Mouse (Mus musculus) midbrain, embryonic 12.5 days (tissue): ENCODE results near the gene Mxd3. TPM values are rescaled to one million over a fixed set of nuclear protein-coding genes. Genes with fewer than 3 reads are reported as not detected.

ENCODE experiments used
- ATAC-seq: fragments of 200-750 bp; cut with Nextera tagmentation; 2 replicates; pipeline ENCODE4 v1.8.0; 2017; ENCODE audit warnings: low read depth, moderate TSS enrichment, moderate library complexity; ENCODE audit not compliant: low FRiP score
- H3K27ac ChIP-seq: fragments of 300-500 bp; sonication (generic); replicated peaks from 2 replicates; pipeline ENCODE4 v1.5.1; 2016; ENCODE audit warnings: mild to moderate bottlenecking
- H3K27me3 ChIP-seq: fragments of 300-500 bp; sonication (generic); 2 replicates; pipeline ENCODE4 v1.6.1; 2016; ENCODE audit warnings: mild to moderate bottlenecking
- H3K36me3 ChIP-seq: fragments of 300-500 bp; sonication (generic); 2 replicates; pipeline ENCODE4 v1.6.1; 2016
- H3K4me1 ChIP-seq: fragments of 300-500 bp; sonication (generic); 2 replicates; pipeline ENCODE4 v1.6.1; 2016
- H3K4me2 ChIP-seq: fragments of 300-500 bp; sonication (generic); replicated peaks from 2 replicates; pipeline ENCODE4 v1.6.1; 2016; ENCODE audit warnings: mild to moderate bottlenecking, moderate library complexity
- H3K4me3 ChIP-seq: fragments of 300-500 bp; sonication (generic); 2 replicates; pipeline ENCODE4 v1.5.1; 2016; ENCODE audit warnings: mild to moderate bottlenecking
- H3K9ac ChIP-seq: fragments of 300-500 bp; sonication (generic); replicated peaks from 2 replicates; pipeline ENCODE4 v1.6.1; 2016; ENCODE audit warnings: mild to moderate bottlenecking, moderate library complexity
- H3K9me3 ChIP-seq: fragments of 300-500 bp; sonication (generic); 2 replicates; pipeline ENCODE4 v1.6.1; 2016; ENCODE audit warnings: mild to moderate bottlenecking
- WGBS: fragments of 180-500 bp; shearing (Covaris S2); methylation state at CpG from one replicate; pipeline ENCODE4 v1.1.7; 2016; 5-methylcytosine and 5-hydroxymethylcytosine counted together
- polyA plus RNA-seq: library from polyadenylated mRNA; unstranded; fragments of >200 nt; fragmentation: Nextera tagmentation; extraction: Ambion mirVana; gene quantifications from 2 replicates; pipeline ENCODE4 v1.2.1, GENCODE M21; 2016

Gene Mxd3
- polyA plus RNA-seq, 1 experiment from 2014 or later, result 32.1 TPM

GRCm38 (mm10) chr13:55313051-55313450, 16.6 kb downstream of the Mxd3 start:
- 90% methylated on average over 9 of the region's 9 CpGs for WGBS
- no peak for ATAC-seq
- Histone ChIP-seq H3K9ac (no peak overlapping the region), H3K4me2 (no peak overlapping the region), H3K4me1 (no peaks in the 10 kb centered on the region), H3K9me3 (no peaks in the 10 kb centered on the region), H3K4me3 (no peak overlapping the region), H3K27ac (no peak overlapping the region), H3K27me3 (no peaks in the 10 kb centered on the region), H3K36me3 (peaks cover 89% of the 10 kb centered on the region)

DNA sequence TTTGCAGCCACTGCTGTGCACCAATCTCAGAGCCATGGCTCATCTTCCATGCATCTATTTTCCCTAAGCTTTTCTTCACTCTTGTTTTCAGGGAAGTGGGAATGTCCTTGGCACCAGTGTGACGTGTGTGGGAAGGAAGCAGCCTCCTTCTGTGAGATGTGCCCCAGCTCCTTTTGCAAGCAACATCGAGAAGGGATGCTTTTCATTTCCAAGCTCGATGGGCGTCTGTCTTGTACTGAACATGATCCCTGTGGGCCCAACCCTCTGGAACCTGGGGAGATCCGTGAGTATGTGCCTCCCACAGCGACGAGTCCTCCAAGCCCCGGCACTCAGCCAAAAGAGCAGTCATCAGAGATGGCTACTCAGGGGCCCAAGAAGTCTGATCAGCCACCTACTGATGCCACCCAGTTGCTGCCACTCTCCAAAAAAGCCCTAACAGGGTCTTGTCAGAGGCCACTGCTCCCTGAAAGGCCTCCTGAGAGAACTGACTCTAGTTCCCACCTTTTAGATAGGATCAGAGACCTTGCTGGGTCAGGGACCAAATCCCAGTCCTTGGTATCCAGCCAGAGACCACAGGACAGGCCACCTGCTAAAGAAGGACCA, 17.5 kb downstream of the Mxd3 start:
- Histone ChIP-seq H3K27me3 (no peaks in the 10 kb centered on the region), H3K4me3 (no peak overlapping the region), H3K36me3 (peaks cover 89% of the 10 kb centered on the region), H3K4me2 (no peak overlapping the region), H3K27ac (no peak overlapping the region), H3K9ac (no peak overlapping the region), H3K4me1 (no peaks in the 10 kb centered on the region), H3K9me3 (no peaks in the 10 kb centered on the region)
- 95% methylated on average over 8 of the region's 8 CpGs for WGBS
- no peak for ATAC-seq

DNA sequence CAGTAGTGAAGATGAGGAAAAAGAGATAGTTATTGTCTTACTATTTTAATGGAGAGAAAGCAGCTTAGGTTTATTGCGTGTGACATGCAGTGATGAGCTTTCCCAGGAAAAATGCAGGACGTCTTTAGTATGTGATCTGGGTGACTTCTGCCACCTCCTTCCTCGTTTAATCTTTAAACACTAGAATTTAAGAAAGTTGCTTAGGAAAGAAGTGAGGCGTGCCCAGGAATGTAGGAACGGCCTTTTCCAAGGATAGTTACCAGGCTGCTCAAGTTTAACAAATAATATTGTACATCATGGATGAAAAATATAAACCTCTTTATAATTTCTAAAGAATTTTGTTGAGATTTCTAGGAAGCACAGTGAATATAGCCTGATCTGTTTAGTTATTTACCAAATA, 28.7 kb downstream of the Mxd3 start:
- Histone ChIP-seq H3K4me3 (no peak overlapping the region), H3K36me3 (peaks cover 86% of the 10 kb centered on the region), H3K27ac (no peak overlapping the region), H3K4me1 (no peaks in the 10 kb centered on the region), H3K9me3 (no peaks in the 10 kb centered on the region), H3K4me2 (no peak overlapping the region), H3K27me3 (no peaks in the 10 kb centered on the region), H3K9ac (no peak overlapping the region)
- no peak for ATAC-seq
- WGBS, result 87% methylated on average over 5 of the region's 5 CpGs

DNA sequence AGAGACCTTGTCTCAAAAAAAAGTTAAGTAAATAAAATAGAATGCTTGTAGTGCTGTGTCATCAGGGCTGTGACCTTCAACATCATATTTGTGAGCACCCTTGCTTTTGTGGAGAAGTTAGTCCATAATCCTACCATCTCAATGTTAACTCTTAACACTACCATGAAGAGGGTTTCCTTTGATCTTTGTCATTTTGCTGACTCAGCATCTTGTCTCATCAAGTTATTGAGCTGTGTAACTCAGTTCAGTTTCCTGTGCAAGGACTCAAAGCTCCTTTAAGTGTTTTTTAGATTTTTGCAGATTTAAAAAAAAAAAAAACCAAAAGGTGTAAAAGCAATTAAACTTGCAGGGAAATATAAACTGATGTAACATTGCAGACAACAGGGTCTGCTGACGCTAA, 32.9 kb downstream of the Mxd3 start:
- no peak for ATAC-seq
- no peak overlapping the region for H3K4me2 ChIP-seq
- H3K9ac ChIP-seq, result no peak overlapping the region
- H3K4me3 ChIP-seq, result no peak overlapping the region
- H3K36me3 ChIP-seq, result peaks cover 88% of the 10 kb centered on the region
- 87% methylated on average over 1 of the region's 1 CpGs for WGBS
- no peaks in the 10 kb centered on the region for H3K27me3 ChIP-seq
- no peaks in the 10 kb centered on the region for H3K9me3 ChIP-seq
- H3K4me1 ChIP-seq, result no peaks in the 10 kb centered on the region
- no peak overlapping the region for H3K27ac ChIP-seq

GRCm38 (mm10) chr13:55288854-55289253, 40.8 kb downstream of the Mxd3 start:
- Histone ChIP-seq H3K4me1 (no peaks in the 10 kb centered on the region), H3K36me3 (peaks cover 66% of the 10 kb centered on the region), H3K9me3 (no peaks in the 10 kb centered on the region), H3K4me3 (no peak overlapping the region), H3K27ac (no peak overlapping the region), H3K9ac (no peak overlapping the region), H3K4me2 (no peak overlapping the region), H3K27me3 (no peaks in the 10 kb centered on the region)
- no peak for ATAC-seq
- WGBS, result 81% methylated on average over 3 of the region's 3 CpGs

DNA sequence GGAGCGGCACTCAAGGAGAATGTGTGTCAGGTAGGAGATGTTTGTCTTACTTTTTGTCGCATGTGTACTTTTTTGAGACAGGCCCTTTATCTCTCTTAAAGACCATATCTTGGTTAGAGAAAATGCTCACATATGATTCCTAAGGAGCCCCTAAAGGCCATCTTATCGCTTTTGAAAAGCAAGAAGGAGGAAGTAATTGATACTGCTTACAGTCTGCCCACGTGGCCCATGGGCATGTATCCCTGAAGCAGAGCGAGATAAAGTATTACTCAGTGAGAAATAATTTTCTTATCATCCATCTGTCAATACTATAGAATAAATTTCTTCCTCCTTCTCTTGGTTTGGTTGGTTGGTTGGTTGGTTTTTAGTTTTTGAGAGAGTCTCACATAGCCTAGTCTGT, 52.0 kb downstream of the Mxd3 start:
- Histone ChIP-seq H3K9ac (no peak overlapping the region), H3K4me1 (no peaks in the 10 kb centered on the region), H3K9me3 (no peaks in the 10 kb centered on the region), H3K4me2 (no peak overlapping the region), H3K27me3 (no peaks in the 10 kb centered on the region), H3K4me3 (no peak overlapping the region), H3K27ac (no peak overlapping the region), H3K36me3 (peaks cover 54% of the 10 kb centered on the region)
- no peak for ATAC-seq
- WGBS, result 93% methylated on average over 5 of the region's 5 CpGs

GRCm38 (mm10) chr13:55277203-55277602, 52.4 kb downstream of the Mxd3 start:
- Histone ChIP-seq H3K27ac (no peak overlapping the region), H3K4me2 (no peak overlapping the region), H3K4me1 (no peaks in the 10 kb centered on the region), H3K9ac (no peak overlapping the region), H3K4me3 (no peak overlapping the region), H3K9me3 (no peaks in the 10 kb centered on the region), H3K36me3 (peaks cover 50% of the 10 kb centered on the region), H3K27me3 (no peaks in the 10 kb centered on the region)
- 83% methylated on average over 5 of the region's 5 CpGs for WGBS
- ATAC-seq, result no peak

Other genes starting within 250 kb of the Mxd3 start
- 21.7 and 23.5 TPM in 2 replicates for gene Uimc1, start 229.5 kb downstream of the Mxd3 start, polyA plus RNA-seq
- gene Zfp346, start 224.5 kb downstream of the Mxd3 start, polyA plus RNA-seq, result 24.1 and 27.4 TPM in 2 replicates
- not detected in 2 replicates for gene Gm17617, start 196.3 kb downstream of the Mxd3 start, polyA plus RNA-seq
- 0.37 and 0.70 TPM in 2 replicates for gene Fgfr4, start 177.2 kb downstream of the Mxd3 start, polyA plus RNA-seq
- 81.7 and 83.6 TPM in 2 replicates for gene Nsd1, start 120.0 kb downstream of the Mxd3 start, polyA plus RNA-seq
- gene Prelid1, start 9.3 kb downstream of the Mxd3 start, polyA plus RNA-seq, result 317 and 349 TPM in 2 replicates
- 99.6 and 111 TPM in 2 replicates for gene Rab24, start 7.9 kb downstream of the Mxd3 start, polyA plus RNA-seq
- 91.8 and 94.7 TPM in 2 replicates for gene Lman2, start 33.0 kb upstream of the Mxd3 start, polyA plus RNA-seq
- 0.47 and 0.59 TPM in 2 replicates for gene Rgs14, start 39.9 kb upstream of the Mxd3 start, polyA plus RNA-seq
- 0.06 TPM in 1 of 2 replicates, not detected in the other for gene Slc34a1, start 68.4 kb upstream of the Mxd3 start, polyA plus RNA-seq
- gene Pfn3, start 85.4 kb upstream of the Mxd3 start, polyA plus RNA-seq, result not detected in 2 replicates
- not detected in 2 replicates for gene F12, start 97.0 kb upstream of the Mxd3 start, polyA plus RNA-seq
- gene Grk6, start 115.2 kb upstream of the Mxd3 start, polyA plus RNA-seq, result 53.1 and 58.5 TPM in 2 replicates
- 2.0 and 2.3 TPM in 2 replicates for gene Prr7, start 134.4 kb upstream of the Mxd3 start, polyA plus RNA-seq
- gene Dbn1, start 158.3 kb upstream of the Mxd3 start, polyA plus RNA-seq, result 558 and 585 TPM in 2 replicates
- gene Pdlim7, start 183.9 kb upstream of the Mxd3 start, polyA plus RNA-seq, result 140 and 156 TPM in 2 replicates
- 2.9 and 4.6 TPM in 2 replicates for gene Dok3, start 199.5 kb upstream of the Mxd3 start, polyA plus RNA-seq
- 64.6 and 73.4 TPM in 2 replicates for gene Ddx41, start 206.8 kb upstream of the Mxd3 start, polyA plus RNA-seq
- 67.2 and 67.7 TPM in 2 replicates for gene Fam193b, start 241.3 kb upstream of the Mxd3 start, polyA plus RNA-seq
- gene Tmed9, start 243.9 kb upstream of the Mxd3 start, polyA plus RNA-seq, result 105 and 108 TPM in 2 replicates